Mouse (Mus musculus) embryonic facial prominence, embryonic 10.5 days (tissue): ENCODE results near the gene Plscr1. TPM values are rescaled to one million over a fixed set of nuclear protein-coding genes. Genes with fewer than 3 reads are reported as not detected.

ENCODE experiments used
- DNase-seq: peaks from one replicate; pipeline ENCODE4 v3.0.0-alpha.2; 2017; ENCODE audit warnings: low spot score
- H3K27ac ChIP-seq: fragments of 300-500 bp; sonication (generic); replicated peaks from 2 replicates; pipeline ENCODE4 v1.5.1; 2016; ENCODE audit warnings: mild to moderate bottlenecking
- H3K27me3 ChIP-seq: fragments of 300-500 bp; sonication (generic); replicated peaks from 2 replicates; pipeline ENCODE4 v1.6.1; 2016; ENCODE audit warnings: low read depth, mild to moderate bottlenecking; ENCODE audit not compliant: poor library complexity, severe bottlenecking
- H3K36me3 ChIP-seq: fragments of 300-500 bp; sonication (generic); replicated peaks from 2 replicates; pipeline ENCODE4 v1.6.1; 2016; ENCODE audit warnings: mild to moderate bottlenecking, moderate library complexity
- H3K4me1 ChIP-seq: fragments of 300-500 bp; sonication (generic); 2 replicates; pipeline ENCODE4 v1.6.1; 2016
- H3K4me3 ChIP-seq: fragments of 300-500 bp; sonication (generic); 2 replicates; pipeline ENCODE4 v1.5.1; 2016; ENCODE audit warnings: mild to moderate bottlenecking, moderate library complexity
- H3K9me3 ChIP-seq: fragments of 300-500 bp; sonication (generic); 2 replicates; pipeline ENCODE4 v1.6.1; 2016; ENCODE audit warnings: mild to moderate bottlenecking
- WGBS: fragments of 180-500 bp; shearing (Covaris S2); methylation state at CpG from one replicate; pipeline ENCODE4 v1.1.7; 2016; 5-methylcytosine and 5-hydroxymethylcytosine counted together
- microRNA-seq: library from miRNA; unstranded; fragments of <30 nt; microRNA quantifications from one replicate; pipeline ENCODE4, GENCODE M21; 2017
- polyA plus RNA-seq: library from polyadenylated mRNA; unstranded; fragments of >200 nt; fragmentation: Nextera tagmentation; extraction: Ambion mirVana; gene quantifications from 2 replicates; pipeline ENCODE4 v1.2.1, GENCODE M21; 2016

Plscr1 gene
- polyA plus RNA-seq, 1 experiment from 2014 or later, result 31.7 TPM

- Histone ChIP-seq H3K4me1 (no peaks in the 10 kb centered on the region), H3K27me3 (no peaks in the 10 kb centered on the region), H3K4me3 (no peak overlapping the region), H3K27ac (no peak overlapping the region), H3K9me3 (no peaks in the 10 kb centered on the region), H3K36me3 (no peaks in the 10 kb centered on the region)
- WGBS, result 76% methylated on average over 3 of the region's 3 CpGs
- no peak for DNase-seq
Measured at GRCm38 (mm10) chr9:92292922-92293321, 43.4 kb downstream of the Plscr1 start.

- H3K9me3 ChIP-seq, result no peaks in the 10 kb centered on the region
- H3K36me3 ChIP-seq, result no peaks in the 10 kb centered on the region
- 91% methylated on average over 2 of the region's 2 CpGs for WGBS
- no peak for DNase-seq
- no peaks in the 10 kb centered on the region for H3K4me1 ChIP-seq
- H3K27me3 ChIP-seq, result no peaks in the 10 kb centered on the region
- H3K4me3 ChIP-seq, result no peak overlapping the region
- H3K27ac ChIP-seq, result no peak overlapping the region
Measured at GRCm38 (mm10) chr9:92293560-92294548, 44.3 kb downstream of the Plscr1 start.

GRCm38 (mm10) chr9:92298288-92298687, 48.7 kb downstream of the Plscr1 start:
- Histone ChIP-seq H3K27me3 (no peaks in the 10 kb centered on the region), H3K27ac (no peak overlapping the region), H3K36me3 (no peaks in the 10 kb centered on the region), H3K9me3 (no peaks in the 10 kb centered on the region), H3K4me1 (no peaks in the 10 kb centered on the region), H3K4me3 (no peak overlapping the region)
- 89% methylated on average over 1 of the region's 1 CpGs for WGBS
- no peak for DNase-seq

GRCm38 (mm10) chr9:92301213-92301612, 51.7 kb downstream of the Plscr1 start:
- no peak for DNase-seq
- Histone ChIP-seq H3K27me3 (no peaks in the 10 kb centered on the region), H3K4me1 (peaks cover 4% of the 10 kb centered on the region; the same call in 1 of the 2 replicates), H3K4me3 (no peak overlapping the region), H3K36me3 (no peaks in the 10 kb centered on the region), H3K27ac (no peak overlapping the region), H3K9me3 (no peaks in the 10 kb centered on the region)
- 51% methylated on average over 3 of the region's 3 CpGs for WGBS

GRCm38 (mm10) chr9:92305075-92305474, 55.5 kb downstream of the Plscr1 start:
- no peak overlapping the region for H3K27ac ChIP-seq
- H3K36me3 ChIP-seq, result no peaks in the 10 kb centered on the region
- no peak overlapping the region for H3K4me3 ChIP-seq
- peaks cover 6% of the 10 kb centered on the region; the same call in 1 of the 2 replicates for H3K4me1 ChIP-seq
- no peaks in the 10 kb centered on the region for H3K9me3 ChIP-seq
- no peak for DNase-seq
- WGBS, result 70% methylated on average over 8 of the region's 8 CpGs
- no peaks in the 10 kb centered on the region for H3K27me3 ChIP-seq

- Histone ChIP-seq H3K4me1 (peaks cover 6% of the 10 kb centered on the region; the same call in 1 of the 2 replicates), H3K36me3 (no peaks in the 10 kb centered on the region), H3K27me3 (no peaks in the 10 kb centered on the region), H3K4me3 (no peak overlapping the region), H3K27ac (no peak overlapping the region), H3K9me3 (no peaks in the 10 kb centered on the region)
- WGBS, result 78% methylated on average over 8 of the region's 8 CpGs
- DNase-seq, result no peak
Measured at GRCm38 (mm10) chr9:92305620-92306220, 56.2 kb downstream of the Plscr1 start.

GRCm38 (mm10) chr9:92309077-92309476, 59.5 kb downstream of the Plscr1 start, which contains the start of gene 1700057G04Rik:
Gene 1700057G04Rik, plus strand, starts transcription at chr9:92309377.
- no peak within 1 kb of the TSS for H3K4me3 ChIP-seq
- no peak for DNase-seq
- H3K9me3 ChIP-seq, result no peaks in the 10 kb centered on the region
- H3K27ac ChIP-seq, result no peak within 1 kb of the TSS
- H3K4me1 ChIP-seq, result peaks cover 6% of the 10 kb centered on the region; the same call in 1 of the 2 replicates
- WGBS, result 81% methylated on average over 1 of the region's 1 CpGs
- H3K36me3 ChIP-seq, result no peaks in the 10 kb centered on the region
- H3K27me3 ChIP-seq, result no peaks in the 10 kb centered on the region

GRCm38 (mm10) chr9:92316791-92317190, 67.2 kb downstream of the Plscr1 start:
- H3K4me3 ChIP-seq, result no peak overlapping the region
- H3K27ac ChIP-seq, result no peak overlapping the region
- no peaks in the 10 kb centered on the region for H3K36me3 ChIP-seq
- no peaks in the 10 kb centered on the region for H3K9me3 ChIP-seq
- WGBS, result 94% methylated on average over 3 of the region's 3 CpGs
- H3K4me1 ChIP-seq, result no peaks in the 10 kb centered on the region
- no peaks in the 10 kb centered on the region for H3K27me3 ChIP-seq
- no peak for DNase-seq

Small RNA genes lying within 50 kb of the gene (microRNA-seq; reads per million reads assigned to microRNA genes)
- not detected for gene Mir6386

Other genes with a start within 250 kb of the Plscr1 start
- not detected in 2 replicates for gene Plscr5, start 56.8 kb upstream of the Plscr1 start, polyA plus RNA-seq
- gene Plscr2, start 25.9 kb downstream of the Plscr1 start, polyA plus RNA-seq, result 0.15 and 0.45 TPM in 2 replicates
- gene 1700057G04Rik, start 59.6 kb downstream of the Plscr1 start, polyA plus RNA-seq, result not detected in 2 replicates
- 0.79 and 0.98 TPM in 2 replicates for gene Plscr4, start 207.6 kb downstream of the Plscr1 start, polyA plus RNA-seq